18 mouse cellular contexts compared by ENCODE assay signal in the genomic region with DNA sequence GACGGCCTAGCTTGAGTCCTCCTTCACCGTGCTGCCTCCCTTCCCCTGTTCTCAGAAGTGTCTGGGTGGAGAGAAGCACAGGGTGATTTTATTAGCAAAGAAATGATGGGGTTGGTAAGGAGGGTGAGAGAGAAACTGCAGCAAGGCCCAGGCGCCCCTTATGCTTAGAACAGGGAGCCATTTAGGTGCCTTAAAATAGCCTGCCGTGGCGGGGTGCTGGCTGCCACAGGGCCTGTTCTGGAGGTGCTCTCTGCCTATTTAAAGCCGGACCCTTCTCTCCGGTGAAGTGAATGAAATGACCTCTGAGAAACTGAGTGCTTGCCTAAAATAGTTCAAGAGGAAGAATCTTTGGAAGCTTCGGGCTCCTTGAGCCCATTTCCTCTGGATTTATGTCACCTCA. TPM values are rescaled to one million over a fixed set of nuclear protein-coding genes. Genes with fewer than 3 reads are reported as not detected.
DNase-seq lines count a peak whose midpoint lies in the region; ATAC-seq and TF ChIP-seq lines count a peak whose summit lies in the region.
"Had no signal": no experiment of that assay in that cellular context is flagged by ENCODE, and none has a peak within 500 bp of the region (broad histone marks: within the 10 kb centered on the region; RNA-seq: fewer than 3 reads in every experiment).

No protein-coding gene starts in this region.

- H3K4me3 ChIP-seq in heart, embryonic 11.5 days (ENCODE audit: low read depth, low read length) = no peak overlapping the region
- no peak overlapping the region for H3K4me3 ChIP-seq in embryonic facial prominence, embryonic 13.5 days
- no peak overlapping the region for H3K4me3 ChIP-seq in heart, embryonic 15.5 days
- H3K4me3 ChIP-seq in limb, embryonic 14.5 days (replicated peaks; ENCODE audit: low read length) = no peak overlapping the region
- H3K4me3 ChIP-seq: hindbrain, embryonic 15.5 days; intestine, embryonic 15.5 days; left cerebral cortex, adult 2 months; midbrain, embryonic 15.5 days had no signal

- peak overlapping the region; percentile 75 for H3K27ac ChIP-seq in heart, embryonic 11.5 days (ENCODE audit: low read depth, low read length)
- H3K27ac ChIP-seq in embryonic facial prominence, embryonic 13.5 days = 0 out of 2 replicates have a peak overlapping the region, but pooled peaks have one; percentile 4
- H3K27ac ChIP-seq in heart, embryonic 15.5 days = peak overlapping the region; percentile 87
- 0 out of 2 replicates have a peak overlapping the region, but pooled peaks have one; percentile 40 for H3K27ac ChIP-seq in limb, embryonic 14.5 days (replicated peaks; ENCODE audit: low read depth, low read length)
- H3K27ac ChIP-seq: hindbrain, embryonic 15.5 days; intestine, embryonic 15.5 days; left cerebral cortex, adult 2 months; midbrain, embryonic 15.5 days had no signal

- H3K4me1 ChIP-seq in heart, embryonic 11.5 days (ENCODE audit: control insufficient read depth, insufficient read depth, low read length) = peaks cover 76% of the 10 kb centered on the region
- peaks cover 79% of the 10 kb centered on the region for H3K4me1 ChIP-seq in embryonic facial prominence, embryonic 13.5 days
- H3K4me1 ChIP-seq in heart, embryonic 15.5 days (replicated peaks) = peaks cover 85% of the 10 kb centered on the region
- H3K4me1 ChIP-seq in limb, embryonic 14.5 days (ENCODE audit: control insufficient read depth, insufficient read depth, low read length) = peaks cover 73% of the 10 kb centered on the region
- H3K4me1 ChIP-seq: midbrain, embryonic 15.5 days had no signal

- no peak for TF ChIP-seq POLR2A in limb, embryonic 14.5 days (IDR thresholded peaks at IDR 0.05; ENCODE audit: borderline replicate concordance, extremely low read depth, insufficient read depth, insufficient read length)

- no peaks in the 10 kb centered on the region for H3K27me3 ChIP-seq in heart, embryonic 11.5 days (ENCODE audit: control insufficient read depth, insufficient read depth, low read length)
- no peaks in the 10 kb centered on the region for H3K27me3 ChIP-seq in embryonic facial prominence, embryonic 13.5 days
- no peaks in the 10 kb centered on the region for H3K27me3 ChIP-seq in heart, embryonic 15.5 days
- no peaks in the 10 kb centered on the region for H3K27me3 ChIP-seq in limb, embryonic 14.5 days (ENCODE audit: control insufficient read depth, insufficient read depth, low read length)
- H3K27me3 ChIP-seq: hindbrain, embryonic 15.5 days; intestine, embryonic 15.5 days; midbrain, embryonic 15.5 days had no signal

- ATAC-seq in heart, embryonic 11.5 days (replicated peaks; ENCODE audit: insufficient number of reproducible peaks, low FRiP score, low TSS enrichment) = no peak
- ATAC-seq in embryonic facial prominence, embryonic 13.5 days (ENCODE audit: insufficient number of reproducible peaks, insufficient read depth, low FRiP score, low TSS enrichment, low read depth) = no peak
- no peak for ATAC-seq in heart, embryonic 15.5 days (replicated peaks; ENCODE audit: insufficient number of reproducible peaks, insufficient read depth, low FRiP score, low read depth)
- ATAC-seq in limb, embryonic 14.5 days (ENCODE audit: low FRiP score, low read depth) = no peak
- ATAC-seq: forebrain, embryonic 16.5 days; intestine, embryonic 15.5 days; midbrain, embryonic 15.5 days had no signal

- 43% methylated on average over 8 of the region's 8 CpGs for WGBS in heart, embryonic 11.5 days (ENCODE audit: insufficient replicate concordance)
- WGBS in embryonic facial prominence, embryonic 13.5 days = 65% methylated on average over 8 of the region's 8 CpGs
- 31% methylated on average over 8 of the region's 8 CpGs for WGBS in heart, embryonic 15.5 days
- WGBS in limb, embryonic 14.5 days = 35% methylated on average over 8 of the region's 8 CpGs

- peak overlapping the region; percentile 52 for H3K4me2 ChIP-seq in heart, embryonic 11.5 days
- no peak overlapping the region for H3K4me2 ChIP-seq in embryonic facial prominence, embryonic 13.5 days
- peak overlapping the region; percentile 26 for H3K4me2 ChIP-seq in heart, embryonic 15.5 days
- peak overlapping the region; percentile 25 for H3K4me2 ChIP-seq in limb, embryonic 14.5 days (replicated peaks; ENCODE audit: low read depth, low read length, severe bottlenecking)
- H3K4me2 ChIP-seq: hindbrain, embryonic 15.5 days; intestine, embryonic 15.5 days; midbrain, embryonic 15.5 days had no signal

- DNase-seq in heart, adult 9 months (ENCODE audit: low spot score in 2 of 2) = no peak
- no peak for DNase-seq in limb, embryonic 14.5 days (ENCODE audit: low spot score)
- no peak for DNase-seq in cerebellum, adult 9-11 months
- DNase-seq in frontal cortex, postnatal 10 days (ENCODE audit: low spot score in 2 of 2) = no peak
- DNase-seq: adrenal gland, adult 2 months; cerebellum, adult 2 months; kidney, postnatal 4 days; layer of hippocampus, adult 9-11 months; left cerebral cortex, postnatal 4 days; lung, postnatal 36 days had no signal

- H3K9me3 ChIP-seq in heart, embryonic 11.5 days (replicated peaks; ENCODE audit: control insufficient read depth, low read length) = no peaks in the 10 kb centered on the region
- no peaks in the 10 kb centered on the region for H3K9me3 ChIP-seq in embryonic facial prominence, embryonic 13.5 days
- no peaks in the 10 kb centered on the region for H3K9me3 ChIP-seq in heart, embryonic 15.5 days (replicated peaks)
- no peaks in the 10 kb centered on the region for H3K9me3 ChIP-seq in limb, embryonic 14.5 days (ENCODE audit: control insufficient read depth, low read length)
- H3K9me3 ChIP-seq: hindbrain, embryonic 15.5 days; intestine, embryonic 15.5 days; midbrain, embryonic 15.5 days had no signal

- H3K36me3 ChIP-seq in heart, embryonic 11.5 days (ENCODE audit: control insufficient read depth, insufficient read depth, low read length) = no peaks in the 10 kb centered on the region
- no peaks in the 10 kb centered on the region for H3K36me3 ChIP-seq in embryonic facial prominence, embryonic 13.5 days
- no peaks in the 10 kb centered on the region for H3K36me3 ChIP-seq in heart, embryonic 15.5 days
- no peaks in the 10 kb centered on the region for H3K36me3 ChIP-seq in limb, embryonic 14.5 days (ENCODE audit: control insufficient read depth, insufficient read depth, low read length)
- H3K36me3 ChIP-seq: hindbrain, embryonic 15.5 days; intestine, embryonic 15.5 days; midbrain, embryonic 15.5 days had no signal

- peak overlapping the region; percentile 17; the same call in 1 of the 2 replicates for H3K9ac ChIP-seq in heart, embryonic 11.5 days (ENCODE audit: low read depth, low read length)
- no peak overlapping the region for H3K9ac ChIP-seq in embryonic facial prominence, embryonic 13.5 days
- H3K9ac ChIP-seq in heart, embryonic 15.5 days = peak overlapping the region; percentile 14; the same call in 1 of the 2 replicates
- 0 out of 2 replicates have a peak overlapping the region, but pooled peaks have one; percentile 18 for H3K9ac ChIP-seq in limb, embryonic 14.5 days (ENCODE audit: low read depth, low read length, severe bottlenecking)
- H3K9ac ChIP-seq: hindbrain, embryonic 15.5 days; intestine, embryonic 15.5 days; midbrain, embryonic 15.5 days had no signal

RNA-seq across cellular contexts. Expression of a gene that starts 14.6 kb away (rescaled TPM):
- 15.6 and 20.6 TPM in 2 replicates for polyA plus RNA-seq in heart, embryonic 11.5 days (2014; fragmentation: Nextera tagmentation; extraction: Ambion mirVana)
- polyA plus RNA-seq in embryonic facial prominence, embryonic 13.5 days (2015; fragmentation: Nextera tagmentation; extraction: Ambion mirVana) = 17.4 and 19.7 TPM in 2 replicates
- 20.2 and 21.4 TPM in 2 replicates for polyA plus RNA-seq in heart, embryonic 15.5 days (2015; fragmentation: Nextera tagmentation; extraction: Ambion mirVana)
- polyA plus RNA-seq in limb, embryonic 14.5 days (2012; rRNA removed) = 22.7 and 32.9 TPM in 2 replicates
- 15.6 and 16.0 TPM in 2 replicates for polyA plus RNA-seq in limb, embryonic 14.5 days (2014; fragmentation: Nextera tagmentation; extraction: Ambion mirVana)

Comparison
In these comparisons a context has a peak if more than half of its experiments do, and no peak if none do; other contexts are left out.
1. H3K27ac ChIP-seq: peak in every context shown above with its lines; median percentile 87 in heart, embryonic 15.5 days; 75 in heart, embryonic 11.5 days; 40 in limb, embryonic 14.5 days; 4 in embryonic facial prominence, embryonic 13.5 days.